Mouse (Mus musculus) urinary bladder, adult 2 months (tissue): ENCODE results near the gene Hexb. TPM values are rescaled to one million over a fixed set of nuclear protein-coding genes. Genes with fewer than 3 reads are reported as not detected.
A peak's percentile ranks its signal among the peaks of the same experiment; 100 is the strongest.

Experiments used
- DNase-seq: peaks from one replicate; pipeline ENCODE4 v3.0.0; 2022; ENCODE audit warnings: low spot score
- polyA plus RNA-seq: library from polyadenylated mRNA; depleted of rRNA; stranded (reverse); fragments of >200 nt; gene quantifications from 2 replicates; pipeline ENCODE4 v1.2.3, GENCODE M21; 2012; rRNA removed

The Hexb gene
- polyA plus RNA-seq = 99.2 and 113 TPM in 2 replicates

- DNase-seq = peak; percentile 83
Observed at GRCm38 (mm10) chr13:97197932-97198562, at the start of gene Hexb. Hexb (minus strand) TSS chr13:97198357.

DNA sequence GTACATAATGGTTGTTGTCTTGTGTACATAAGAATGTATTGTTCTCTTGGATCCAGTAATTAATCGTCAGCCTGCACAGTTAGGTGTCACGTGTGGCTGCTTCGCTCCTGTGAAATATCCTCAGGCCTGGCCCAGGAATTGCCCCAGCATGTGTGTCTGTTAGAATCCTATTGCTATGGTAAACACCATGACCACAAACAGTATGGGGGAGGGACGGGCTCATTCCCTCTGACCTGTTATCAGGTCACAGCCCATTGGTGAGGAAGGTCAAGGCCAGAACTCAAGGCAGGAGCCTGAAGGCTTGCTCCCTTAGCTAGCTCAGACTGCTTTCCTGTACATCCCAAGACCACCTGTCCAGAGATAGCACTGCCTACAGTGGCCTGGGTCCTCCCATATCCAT is 49.6 kb upstream of the Hexb start:
- no peak for DNase-seq

DNA sequence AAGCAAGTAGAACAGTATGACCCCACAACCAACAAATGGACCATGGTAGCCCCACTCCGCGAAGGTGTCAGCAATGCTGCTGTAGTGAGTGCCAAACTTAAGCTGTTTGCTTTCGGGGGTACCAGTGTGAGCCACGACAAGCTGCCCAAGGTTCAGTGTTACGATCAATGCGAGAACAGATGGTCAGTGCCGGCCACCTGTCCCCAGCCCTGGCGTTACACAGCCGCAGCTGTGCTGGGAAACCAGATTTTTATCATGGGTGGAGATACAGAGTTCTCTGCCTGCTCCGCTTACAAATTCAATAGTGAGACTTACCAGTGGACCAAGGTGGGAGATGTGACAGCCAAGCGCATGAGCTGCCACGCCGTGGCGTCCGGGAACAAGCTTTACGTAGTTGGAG is 48.1 kb upstream of the Hexb start:
- DNase-seq = no peak

- no peak for DNase-seq
Observed at GRCm38 (mm10) chr13:97245157-97245556, 47.0 kb upstream of the Hexb start.

GRCm38 (mm10) chr13:97244712-97245105 is 46.6 kb upstream of the Hexb start:
- no peak for DNase-seq

- no peak for DNase-seq
Observed at GRCm38 (mm10) chr13:97243962-97244711, 46.0 kb upstream of the Hexb start.

DNA sequence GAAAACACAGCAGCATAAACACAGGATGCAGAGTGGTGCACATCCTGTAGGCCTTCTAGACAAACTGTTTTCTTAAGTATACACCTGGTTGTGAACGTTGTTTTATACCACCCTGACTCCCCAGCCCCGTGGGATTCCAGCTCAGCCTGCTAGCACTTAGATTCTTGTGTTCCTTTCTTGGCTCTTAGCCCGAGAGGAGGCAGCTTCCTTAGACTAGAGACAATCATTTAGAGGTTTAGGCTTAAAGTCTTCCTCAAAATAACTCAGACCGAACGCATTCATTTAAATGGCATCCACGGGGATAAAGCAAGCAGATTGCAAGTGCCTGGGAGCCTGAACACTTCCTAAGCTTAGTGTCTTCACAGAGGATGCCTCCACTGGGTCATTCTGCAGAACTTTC is 44.6 kb upstream of the Hexb start:
- no peak for DNase-seq

DNA sequence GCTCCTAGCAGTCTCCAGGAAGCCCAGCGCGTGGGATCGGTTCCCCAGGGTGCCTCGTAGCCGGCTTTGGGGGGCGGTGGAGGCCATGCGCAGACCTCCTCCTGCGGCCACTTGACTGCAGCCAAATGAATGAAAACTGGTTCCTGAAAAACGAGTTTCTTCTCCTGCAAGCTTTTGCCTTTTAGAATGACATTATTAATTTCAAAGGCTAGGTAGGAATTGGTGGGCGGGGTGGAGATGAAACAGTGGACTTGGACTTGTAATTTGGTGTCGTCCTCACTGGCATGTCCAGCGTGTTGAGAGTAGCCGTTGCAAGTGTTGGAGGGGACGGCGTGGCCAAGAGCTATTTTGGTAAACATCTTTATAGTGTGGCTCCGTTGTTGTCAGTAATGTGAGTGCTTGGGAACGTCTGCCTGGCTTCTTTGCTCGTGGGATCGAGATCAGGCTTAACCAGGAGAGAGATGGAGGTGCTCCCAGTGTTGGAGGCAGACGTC is 43.7 kb upstream of the Hexb start:
- no peak for DNase-seq

- DNase-seq = peak; percentile 87
Observed at GRCm38 (mm10) chr13:97240965-97241786, 43.0 kb upstream of the Hexb start, which contains the start of gene Enc1. Enc1 (plus strand) TSS chr13:97241105.

GRCm38 (mm10) chr13:97240279-97240964 is 42.3 kb upstream of the Hexb start:
- DNase-seq = peak; percentile 61

DNA sequence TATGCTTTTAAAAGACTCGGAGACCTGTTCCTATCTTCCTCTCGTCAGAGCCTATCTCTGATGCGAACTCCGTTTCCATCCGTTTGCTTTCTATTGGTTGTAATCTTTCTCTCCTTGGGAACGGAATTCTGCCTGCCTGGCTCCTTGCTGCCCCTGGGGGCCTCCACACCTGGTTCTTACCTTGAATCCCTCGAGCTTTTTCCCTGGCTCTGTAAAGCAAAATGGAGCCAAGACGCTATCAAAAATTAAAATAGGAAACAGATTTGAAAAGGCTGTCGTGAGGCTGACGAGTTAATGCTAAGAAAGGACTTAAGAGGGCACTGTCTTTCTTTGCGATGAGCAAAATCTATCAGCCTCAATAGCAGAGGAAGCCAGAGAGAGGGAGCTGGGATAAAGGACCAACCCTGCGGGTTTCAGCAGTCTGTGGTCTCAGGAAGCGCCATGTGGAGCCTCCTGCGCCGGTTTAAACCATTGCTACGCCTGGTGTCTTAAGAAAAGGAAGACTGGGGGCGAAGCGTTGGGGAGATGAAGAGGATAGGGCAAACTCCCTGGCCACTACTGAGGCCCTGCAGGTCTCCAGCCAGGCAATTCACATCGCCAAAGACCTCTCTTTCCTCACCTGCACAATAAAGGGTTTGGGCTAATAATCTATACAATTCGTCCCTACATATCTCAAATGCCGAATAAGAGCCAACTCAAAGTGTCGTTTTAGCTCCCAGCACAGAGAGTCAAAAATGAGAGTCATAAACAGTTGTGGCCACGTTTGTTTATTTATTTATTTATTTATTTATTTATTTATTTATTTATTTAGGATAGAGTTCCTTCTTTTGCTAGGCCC is 41.4 kb upstream of the Hexb start:
- no peak for DNase-seq

DNA sequence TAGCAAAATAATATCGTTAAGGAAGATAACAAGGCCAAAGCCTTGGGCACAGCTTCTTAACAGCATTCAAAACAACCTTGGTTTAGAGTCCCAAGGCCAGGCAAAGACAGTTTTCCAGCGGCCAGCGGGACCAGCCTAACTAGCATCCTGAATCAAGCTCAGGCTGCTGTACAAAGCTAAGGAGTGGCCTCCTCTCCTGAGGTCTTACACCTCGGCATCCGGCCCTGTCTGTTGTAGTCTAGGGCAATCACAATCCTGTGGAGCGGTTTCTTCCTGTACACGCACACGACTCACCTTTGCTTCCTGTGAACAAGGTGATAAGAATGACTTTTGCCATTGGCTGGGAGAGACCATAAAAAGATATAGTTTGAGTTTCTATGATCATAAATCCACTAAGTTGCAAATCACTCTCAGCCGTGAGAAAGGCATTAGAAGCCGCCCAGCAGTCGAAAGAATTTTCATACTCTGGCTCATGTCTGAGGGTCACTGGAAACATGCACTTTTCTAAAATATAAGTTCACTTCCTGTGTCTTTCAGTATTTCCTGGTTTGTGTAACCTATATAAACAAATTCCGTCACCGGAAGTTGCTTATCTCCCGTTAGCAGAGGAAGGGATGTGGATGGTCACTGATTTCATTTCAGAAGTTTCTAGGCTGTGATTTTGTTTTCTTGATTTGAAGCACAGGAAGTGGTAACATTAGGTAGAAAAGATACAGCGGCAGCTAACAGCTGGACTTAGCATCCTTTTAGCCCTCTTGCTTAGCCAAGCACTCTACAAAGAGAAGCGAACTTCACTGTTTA is 40.2 kb upstream of the Hexb start:
- no peak for DNase-seq

DNA sequence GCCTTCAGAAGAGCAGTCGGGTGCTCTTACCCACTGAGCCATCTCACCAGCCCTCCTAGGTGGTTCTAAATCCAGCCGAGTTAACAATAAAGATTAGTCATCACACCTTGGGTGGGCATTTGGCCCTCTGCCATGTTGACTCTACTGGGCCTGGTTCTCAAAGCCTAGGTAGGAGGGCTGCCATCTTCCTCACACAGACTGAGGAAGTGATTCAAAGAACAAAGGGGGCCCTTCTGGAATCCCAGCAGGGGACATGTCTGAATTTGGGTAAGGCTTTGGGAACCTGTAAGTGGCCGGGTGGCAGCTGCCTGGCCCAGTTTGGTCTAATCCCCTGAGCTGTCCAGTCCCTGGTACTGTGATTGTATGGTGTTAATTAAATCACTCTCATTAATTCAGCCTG is 39.5 kb upstream of the Hexb start:
- DNase-seq = no peak

- no peak for DNase-seq
Observed at GRCm38 (mm10) chr13:97235911-97236310, 37.8 kb upstream of the Hexb start.

DNA sequence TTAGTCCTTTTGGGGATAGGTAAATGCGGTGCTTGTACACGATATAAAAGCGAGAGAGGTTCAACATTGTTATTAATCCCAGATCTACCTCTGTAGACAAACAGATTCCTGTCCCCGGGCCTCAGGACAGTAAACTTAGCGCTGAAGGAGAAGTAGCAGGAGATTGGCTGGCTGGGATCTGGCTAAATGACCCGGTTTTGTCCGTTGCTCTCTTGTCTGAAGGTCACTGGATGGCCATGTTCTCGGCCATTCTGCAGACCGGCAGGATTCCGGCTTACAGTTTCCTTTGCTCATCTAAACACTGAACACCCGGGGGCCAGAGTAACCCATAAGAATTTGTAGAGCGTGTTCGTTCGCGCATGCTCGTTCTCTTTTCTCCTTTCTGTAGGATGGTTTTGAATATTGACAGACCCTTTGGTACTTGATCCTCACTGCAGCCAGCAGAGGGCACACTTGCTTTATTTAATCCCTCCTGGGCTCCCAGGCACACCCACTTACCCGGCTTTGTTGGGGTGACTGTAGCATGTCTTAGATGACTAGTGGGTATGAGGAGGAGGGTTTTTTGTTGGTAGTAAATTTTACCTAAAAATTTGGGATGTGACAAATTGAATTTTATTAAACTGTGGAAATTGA is 36.7 kb upstream of the Hexb start:
- DNase-seq = peak; percentile 53

GRCm38 (mm10) chr13:97233092-97233491 is 34.9 kb upstream of the Hexb start:
- DNase-seq = no peak

DNA sequence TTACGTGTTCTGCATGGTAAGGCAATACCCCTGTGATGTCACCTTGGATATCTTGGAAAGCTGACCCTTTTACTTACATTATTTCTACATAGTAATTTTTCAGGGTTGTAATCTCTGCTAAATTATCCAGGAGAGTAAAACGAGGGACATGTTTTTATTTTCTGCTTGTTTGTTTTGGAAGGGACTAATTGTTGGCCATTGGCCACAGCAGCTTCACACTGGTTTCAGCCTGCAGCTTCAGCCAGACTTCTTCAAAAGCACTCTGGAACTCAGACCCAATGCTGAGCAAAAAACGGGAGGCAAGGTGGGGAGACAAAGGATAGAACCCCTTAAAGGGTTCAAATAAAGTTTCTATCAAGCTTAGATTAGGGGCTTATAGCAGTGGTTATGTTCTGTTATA is 31.9 kb upstream of the Hexb start:
- DNase-seq = no peak

GRCm38 (mm10) chr13:97227795-97228194 is 29.6 kb upstream of the Hexb start:
- no peak for DNase-seq

DNA sequence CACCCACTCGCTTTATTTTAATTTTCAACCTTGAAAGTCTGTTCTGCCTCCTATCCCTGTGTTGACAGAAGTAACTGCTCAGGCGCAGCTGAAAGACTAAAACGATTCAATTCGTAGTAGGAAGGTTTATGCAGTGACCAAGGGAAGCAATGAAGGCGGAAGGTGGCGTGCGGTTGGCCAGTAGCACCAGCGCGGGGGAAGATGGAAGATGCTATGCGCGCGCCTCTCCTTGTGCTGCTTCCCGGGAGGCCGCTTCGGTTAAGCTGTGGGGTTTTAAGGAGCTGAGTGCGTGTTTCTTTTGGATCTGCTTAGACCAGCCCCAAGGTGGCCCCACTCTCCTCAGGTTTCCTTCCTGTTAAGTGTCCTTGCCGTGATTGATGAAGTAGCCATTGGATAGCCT is 27.0 kb upstream of the Hexb start:
- no peak for DNase-seq
